Mouse (Mus musculus): ENCODE measurements around the gene Pde10a.

DNA sequence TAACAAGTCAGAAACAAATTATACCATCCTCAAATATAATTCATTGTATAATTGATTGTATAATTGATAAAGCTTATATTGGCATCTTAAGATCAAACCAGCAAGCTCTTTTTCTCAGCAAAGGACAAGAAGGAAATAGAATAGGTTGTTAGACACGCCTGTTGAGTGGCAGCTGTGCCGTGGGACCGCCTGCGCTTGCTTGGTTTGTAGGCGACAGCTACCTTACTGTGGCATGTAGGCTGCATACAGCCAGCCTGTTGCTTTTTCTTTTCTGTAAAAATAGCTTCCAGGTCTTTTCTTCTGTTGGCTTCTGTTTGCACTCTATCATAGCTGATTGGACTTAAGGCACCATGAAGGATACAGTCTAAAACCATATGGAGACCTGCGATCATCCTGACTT lies 326.7 kb downstream of the Pde10a start:
- TF ChIP-seq CTCF (IDR thresholded peaks at IDR 0.05; ENCODE audit: low read depth, low read length) (no peak), POLR2A (IDR thresholded peaks at IDR 0.05; ENCODE audit: extremely low read depth, insufficient read depth, low read length) (no peak)
